Comparison of ENCODE assay signal across 7 mouse cellular contexts in the genomic region with DNA sequence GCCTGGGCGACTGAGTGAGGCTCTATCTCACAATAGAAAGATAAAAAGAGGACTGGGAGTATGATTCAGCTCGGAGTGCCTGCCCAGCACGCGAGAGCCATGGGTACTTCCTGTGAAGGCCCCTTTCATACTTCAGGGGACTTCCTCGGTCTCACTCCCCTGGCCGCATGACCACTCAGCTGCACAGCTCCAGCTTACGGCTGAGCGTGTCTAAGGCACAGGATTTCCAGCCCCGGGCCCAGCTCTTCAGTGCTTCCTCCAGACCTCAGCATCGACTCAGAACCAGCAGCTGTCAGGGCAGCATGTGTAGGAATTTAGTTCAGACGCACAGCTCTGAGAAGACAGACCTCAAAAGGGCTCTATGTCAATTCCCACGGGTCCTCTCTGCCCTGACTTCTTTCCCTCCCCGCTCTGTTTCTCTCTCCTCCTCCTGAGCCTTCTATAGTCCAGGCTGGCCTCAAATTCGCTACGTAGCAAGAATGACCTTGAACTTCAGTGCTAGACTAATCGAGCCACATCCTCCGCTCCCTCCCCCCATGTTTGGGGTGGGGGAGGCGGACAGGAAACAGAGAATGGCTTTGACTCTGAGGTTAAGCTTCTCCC.
DNase-seq lines count a peak whose midpoint lies in the region; ATAC-seq and TF ChIP-seq lines count a peak whose summit lies in the region.

No protein-coding gene starts in this region.

- WGBS in stomach, embryonic 14.5 days: 44% methylated on average over 18 of the region's 18 CpGs
- 45% methylated on average over 18 of the region's 18 CpGs for WGBS in stomach, postnatal 0 days
- WGBS in embryonic facial prominence, embryonic 10.5 days: 49% methylated on average over 18 of the region's 18 CpGs
- 19% methylated on average over 18 of the region's 18 CpGs for WGBS in kidney, embryonic 16.5 days

- no peak for TF ChIP-seq EP300 in stomach, postnatal 0 days (optimal IDR thresholded peaks at IDR 0.05)

- no peaks in the 10 kb centered on the region for H3K79me2 ChIP-seq in myocyte (ENCODE audit: control insufficient read depth, insufficient read depth)

- ATAC-seq in stomach, embryonic 14.5 days (ENCODE audit: insufficient number of reproducible peaks, insufficient read depth, low FRiP score, low read depth): no peak
- no peak for ATAC-seq in stomach, postnatal 0 days (ENCODE audit: low FRiP score, low TSS enrichment)
- peak; percentile 79 for ATAC-seq in kidney, embryonic 16.5 days (ENCODE audit: low FRiP score, low TSS enrichment)

- H3K36me3 ChIP-seq in stomach, embryonic 14.5 days (ENCODE audit: control insufficient read depth, insufficient read depth, low read length): no peaks in the 10 kb centered on the region; the same call in 1 of the 2 replicates
- H3K36me3 ChIP-seq in stomach, postnatal 0 days (ENCODE audit: control insufficient read depth, insufficient read depth, low read length): no peaks in the 10 kb centered on the region
- H3K36me3 ChIP-seq in embryonic facial prominence, embryonic 10.5 days (replicated peaks): peaks cover 28% of the 10 kb centered on the region
- peaks cover 14% of the 10 kb centered on the region; the same call in 1 of the 2 replicates for H3K36me3 ChIP-seq in kidney, embryonic 16.5 days (ENCODE audit: insufficient read depth, low read length)
- no peaks in the 10 kb centered on the region for H3K36me3 ChIP-seq in myocyte (ENCODE audit: control insufficient read depth, insufficient read depth)

- H3K27me3 ChIP-seq in stomach, embryonic 14.5 days (ENCODE audit: control insufficient read depth, insufficient read depth, low read length): no peaks in the 10 kb centered on the region
- no peaks in the 10 kb centered on the region for H3K27me3 ChIP-seq in stomach, postnatal 0 days (ENCODE audit: control insufficient read depth, insufficient read depth, low read length)
- no peaks in the 10 kb centered on the region for H3K27me3 ChIP-seq in embryonic facial prominence, embryonic 10.5 days (replicated peaks; ENCODE audit: low read depth, poor library complexity, severe bottlenecking)
- H3K27me3 ChIP-seq in kidney, embryonic 16.5 days (ENCODE audit: insufficient read depth, low read length): no peaks in the 10 kb centered on the region
- H3K27me3 ChIP-seq in myocyte (ENCODE audit: control insufficient read depth, insufficient read depth, insufficient read length): no peaks in the 10 kb centered on the region

- no peak for DNase-seq in stomach, postnatal 0 days (ENCODE audit: low spot score)
- DNase-seq in embryonic facial prominence, embryonic 10.5 days (ENCODE audit: low spot score): peak; percentile 50
- DNase-seq in layer of hippocampus, postnatal 36 days: no peak
- DNase-seq in cerebellum, adult 9-11 months: no peak

- TF ChIP-seq CTCF in stomach, postnatal 0 days (IDR thresholded peaks at IDR 0.05; ENCODE audit: low read depth): no peak

- H3K4me2 ChIP-seq in stomach, embryonic 14.5 days (replicated peaks; ENCODE audit: low read depth, low read length): no peak overlapping the region
- H3K4me2 ChIP-seq in stomach, postnatal 0 days (replicated peaks; ENCODE audit: low read depth): no peak overlapping the region
- H3K4me2 ChIP-seq in kidney, embryonic 16.5 days (replicated peaks; ENCODE audit: low read depth, low read length): no peak overlapping the region
- no peak overlapping the region for H3K4me2 ChIP-seq in myocyte (ENCODE audit: low read depth)

- no peaks in the 10 kb centered on the region for H3K9me3 ChIP-seq in stomach, embryonic 14.5 days (ENCODE audit: control insufficient read depth, low read depth, low read length)
- no peaks in the 10 kb centered on the region for H3K9me3 ChIP-seq in stomach, postnatal 0 days (ENCODE audit: control insufficient read depth, low read length)
- no peaks in the 10 kb centered on the region for H3K9me3 ChIP-seq in embryonic facial prominence, embryonic 10.5 days
- H3K9me3 ChIP-seq in kidney, embryonic 16.5 days (ENCODE audit: low read length): no peaks in the 10 kb centered on the region

- 0 out of 2 replicates have a peak, but pooled peaks cover 4% of the 10 kb centered on the region for H3K4me1 ChIP-seq in stomach, embryonic 14.5 days (ENCODE audit: control insufficient read depth, insufficient read depth, low read length)
- H3K4me1 ChIP-seq in stomach, postnatal 0 days (replicated peaks; ENCODE audit: control insufficient read depth, insufficient read depth): no peaks in the 10 kb centered on the region
- peaks cover 23% of the 10 kb centered on the region for H3K4me1 ChIP-seq in embryonic facial prominence, embryonic 10.5 days
- H3K4me1 ChIP-seq in kidney, embryonic 16.5 days (ENCODE audit: insufficient read depth, low read length): peaks cover 21% of the 10 kb centered on the region

- H3K9ac ChIP-seq in stomach, embryonic 14.5 days (replicated peaks; ENCODE audit: low read depth, low read length): no peak overlapping the region
- no peak overlapping the region for H3K9ac ChIP-seq in stomach, postnatal 0 days (ENCODE audit: low read length)
- peak overlapping the region; percentile 19; the same call in 1 of the 2 replicates for H3K9ac ChIP-seq in kidney, embryonic 16.5 days (replicated peaks; ENCODE audit: low read length)

- no peak overlapping the region for H3ac ChIP-seq in myocyte (ENCODE audit: control insufficient read depth, insufficient read length)

- H3K4me3 ChIP-seq in stomach, embryonic 14.5 days (ENCODE audit: low read depth, low read length): no peak overlapping the region
- no peak overlapping the region for H3K4me3 ChIP-seq in stomach, postnatal 0 days (ENCODE audit: low read depth, low read length)
- no peak overlapping the region for H3K4me3 ChIP-seq in embryonic facial prominence, embryonic 10.5 days
- no peak overlapping the region for H3K4me3 ChIP-seq in kidney, embryonic 16.5 days (ENCODE audit: low read length)
- no peak overlapping the region for H3K4me3 ChIP-seq in myocyte

- H3K27ac ChIP-seq in stomach, embryonic 14.5 days (ENCODE audit: low read length): peak overlapping the region; percentile 55; the same call in 1 of the 2 replicates
- no peak overlapping the region for H3K27ac ChIP-seq in stomach, postnatal 0 days (replicated peaks)
- H3K27ac ChIP-seq in embryonic facial prominence, embryonic 10.5 days (replicated peaks): peak overlapping the region; percentile 75
- H3K27ac ChIP-seq in kidney, embryonic 16.5 days (ENCODE audit: low read length): peak overlapping the region; percentile 85

- no peak for TF ChIP-seq POLR2A in myocyte (IDR thresholded peaks at IDR 0.05; ENCODE audit: insufficient read length, low read depth)

TF ChIP-seq in myocyte, 11 proteins besides CTCF, POLR2A, EP300 and RAD21:
- TF ChIP-seq MYOD1 (IDR thresholded peaks at IDR 0.05; ENCODE audit: control insufficient read depth in 1 of 3, insufficient read length in 2 of 3, low read depth in 2 of 3) (peak in 2 of 3 experiments; percentile 55 to 81), REST (IDR thresholded peaks at IDR 0.05; ENCODE audit: insufficient read depth, insufficient read length) (no peak), MAX (IDR thresholded peaks at IDR 0.05; ENCODE audit: low read depth) (no peak), CEBPB (IDR thresholded peaks at IDR 0.05; ENCODE audit: insufficient read depth, poor library complexity, severe bottlenecking) (no peak), SRF (IDR thresholded peaks at IDR 0.05; ENCODE audit: control insufficient read depth, insufficient read length, low read depth) (no peak), POLR2AphosphoS2 (IDR thresholded peaks at IDR 0.05; ENCODE audit: insufficient read length, low read depth) (no peak), TCF3 (IDR thresholded peaks at IDR 0.05; ENCODE audit: insufficient read length, low read depth) (no peak), E2F4 (IDR thresholded peaks at IDR 0.05; ENCODE audit: insufficient read depth) (no peak), TCF12 (IDR thresholded peaks at IDR 0.05; ENCODE audit: insufficient read depth, poor library complexity, severe bottlenecking) (no peak), USF1 (IDR thresholded peaks at IDR 0.05; ENCODE audit: low read depth) (no peak), MYOG (IDR thresholded peaks at IDR 0.05; ENCODE audit: control insufficient read depth in 1 of 3, insufficient read depth in 1 of 3, insufficient read length in 2 of 3, low read depth in 2 of 3) (peak; percentile 35 to 85 (median 48))
TF ChIP-seq in myocyte: peak in this region for 2.
